Mouse (Mus musculus) heart, postnatal 4 days (tissue): ENCODE data around the gene Ndufb6. TPM values are rescaled to one million over a fixed set of nuclear protein-coding genes. Genes with fewer than 3 reads are reported as not detected.

ENCODE experiments used
- total RNA-seq, 2 experiments: library from RNA; stranded (reverse); gene quantifications; 2 replicates each; pipeline ENCODE4 v1.2.3; 2021

The Ndufb6 gene
- total RNA-seq, 2 experiments from 2014 or later = 396 to 411 TPM

Other genes with a start within 250 kb of the Ndufb6 start
- gene Aco1, start 136.3 kb downstream of the Ndufb6 start, total RNA-seq = 10 to 100 TPM; 42.6 to 43.5 TPM
- 1 to 10 TPM; 6.9 to 7.4 TPM for gene Ddx58, start 39.6 kb downstream of the Ndufb6 start, total RNA-seq
- 10 to 100 TPM; 37.0 to 37.9 TPM for gene Smim27, start 9.8 kb downstream of the Ndufb6 start, total RNA-seq
- 10 to 100 TPM; 21.2 to 22.0 TPM for gene Topors, start 9.6 kb downstream of the Ndufb6 start, total RNA-seq
- under 1 TPM; 0.14 to 0.24 TPM for gene Tmem215, start 192.8 kb upstream of the Ndufb6 start, total RNA-seq